Mouse (Mus musculus) neural tube, embryonic 11.5 days (tissue): ENCODE data around the gene Slc24a3. TPM values are rescaled to one million over a fixed set of nuclear protein-coding genes. Genes with fewer than 3 reads are reported as not detected.

Experiments
- ATAC-seq: fragments of 200-750 bp; cut with Nextera tagmentation; 2 replicates; pipeline ENCODE4 v1.8.0; 2017; ENCODE audit warnings: moderate number of reproducible peaks, mild to moderate bottlenecking, moderate TSS enrichment, moderate library complexity; ENCODE audit not compliant: insufficient read depth, low FRiP score, low TSS enrichment
- DNase-seq: peaks from one replicate; pipeline ENCODE4 v3.0.0-alpha.2; 2015; ENCODE audit warnings: low spot score
- H3K27ac ChIP-seq: fragments of 300-500 bp; sonication (generic); 2 replicates; pipeline ENCODE4 v1.5.1; 2014; ENCODE audit warnings: low read depth, mild to moderate bottlenecking, low read length
- H3K27me3 ChIP-seq: fragments of 300-500 bp; sonication (generic); 2 replicates; pipeline ENCODE4 v1.6.1; 2014; ENCODE audit warnings: mild to moderate bottlenecking, low read length, mixed read lengths; ENCODE audit not compliant: control insufficient read depth, insufficient read depth
- H3K36me3 ChIP-seq: fragments of 300-500 bp; sonication (generic); 2 replicates; pipeline ENCODE4 v1.6.1; 2014; ENCODE audit warnings: mild to moderate bottlenecking, low read length, moderate library complexity, mixed read lengths; ENCODE audit not compliant: control insufficient read depth, insufficient read depth
- H3K4me1 ChIP-seq: fragments of 300-500 bp; sonication (generic); 2 replicates; pipeline ENCODE4 v1.6.1; 2014; ENCODE audit warnings: low read length, mixed read lengths; ENCODE audit not compliant: control insufficient read depth, insufficient read depth
- H3K4me2 ChIP-seq: fragments of 300-500 bp; sonication (generic); 2 replicates; pipeline ENCODE4 v1.6.1; 2014; ENCODE audit warnings: low read depth, mild to moderate bottlenecking, moderate library complexity
- H3K4me3 ChIP-seq: fragments of 300-500 bp; sonication (generic); 2 replicates; pipeline ENCODE4 v1.5.1; 2014; ENCODE audit warnings: low read depth, low read length
- H3K9ac ChIP-seq: fragments of 300-500 bp; sonication (generic); 2 replicates; pipeline ENCODE4 v1.6.1; 2014; ENCODE audit warnings: mild to moderate bottlenecking, low read length
- H3K9me3 ChIP-seq: fragments of 300-500 bp; sonication (generic); 2 replicates; pipeline ENCODE4 v1.6.1; 2016; ENCODE audit warnings: low read length; ENCODE audit not compliant: control insufficient read depth
- WGBS: fragments of 180-500 bp; shearing (Covaris S2); extraction: QIAGEN DNeasy Blood & Tissue Kit; methylation state at CpG from one replicate; pipeline ENCODE4 v1.1.7; 2014; 5-methylcytosine and 5-hydroxymethylcytosine counted together
- polyA plus RNA-seq: library from polyadenylated mRNA; unstranded; fragments of >200 nt; fragmentation: Nextera tagmentation; extraction: Ambion mirVana; gene quantifications from 2 replicates; pipeline ENCODE4 v1.2.1, GENCODE M21; 2014

Slc24a3 gene
- polyA plus RNA-seq, 1 experiment from 2014 or later, result 6.2 TPM

- Histone ChIP-seq H3K4me3 (no peak overlapping the region), H3K4me1 (no peaks in the 10 kb centered on the region), H3K4me2 (no peak overlapping the region), H3K36me3 (no peaks in the 10 kb centered on the region), H3K9me3 (no peaks in the 10 kb centered on the region), H3K9ac (no peak overlapping the region), H3K27ac (no peak overlapping the region), H3K27me3 (no peaks in the 10 kb centered on the region)
- DNase-seq, result no peak
- WGBS, result 77% methylated on average over 5 of the region's 5 CpGs
- no peak for ATAC-seq
Observed at GRCm38 (mm10) chr2:145373803-145374202, 206.2 kb downstream of the Slc24a3 start.

GRCm38 (mm10) chr2:145382908-145383770 is 215.6 kb downstream of the Slc24a3 start:
- Histone ChIP-seq H3K36me3 (no peaks in the 10 kb centered on the region), H3K27me3 (no peaks in the 10 kb centered on the region), H3K27ac (no peak overlapping the region), H3K9me3 (no peaks in the 10 kb centered on the region), H3K4me1 (no peaks in the 10 kb centered on the region), H3K9ac (no peak overlapping the region), H3K4me3 (no peak overlapping the region), H3K4me2 (no peak overlapping the region)
- WGBS, result 81% methylated on average over 13 of the region's 13 CpGs
- no peak for ATAC-seq
- no peak for DNase-seq

- no peaks in the 10 kb centered on the region for H3K4me1 ChIP-seq
- no peaks in the 10 kb centered on the region for H3K9me3 ChIP-seq
- no peak overlapping the region for H3K9ac ChIP-seq
- H3K36me3 ChIP-seq, result no peaks in the 10 kb centered on the region
- WGBS, result 85% methylated on average over 2 of the region's 2 CpGs
- ATAC-seq (no peak), DNase-seq (no peak)
- H3K27me3 ChIP-seq, result no peaks in the 10 kb centered on the region
- no peak overlapping the region for H3K4me3 ChIP-seq
- no peak overlapping the region for H3K27ac ChIP-seq
- no peak overlapping the region for H3K4me2 ChIP-seq
Observed at GRCm38 (mm10) chr2:145384221-145384620, 216.7 kb downstream of the Slc24a3 start.

GRCm38 (mm10) chr2:145385220-145385619 is 217.7 kb downstream of the Slc24a3 start:
- Histone ChIP-seq H3K9me3 (no peaks in the 10 kb centered on the region), H3K4me2 (no peak overlapping the region), H3K27me3 (no peaks in the 10 kb centered on the region), H3K9ac (no peak overlapping the region), H3K4me1 (no peaks in the 10 kb centered on the region), H3K4me3 (no peak overlapping the region), H3K27ac (no peak overlapping the region), H3K36me3 (no peaks in the 10 kb centered on the region)
- 95% methylated on average over 3 of the region's 3 CpGs for WGBS
- ATAC-seq, result no peak
- no peak for DNase-seq

- H3K9me3 ChIP-seq, result no peaks in the 10 kb centered on the region
- ATAC-seq (no peak), DNase-seq (no peak)
- 74% methylated on average over 1 of the region's 1 CpGs for WGBS
- no peaks in the 10 kb centered on the region for H3K4me1 ChIP-seq
- no peaks in the 10 kb centered on the region for H3K36me3 ChIP-seq
- H3K27ac ChIP-seq, result no peak overlapping the region
- H3K4me2 ChIP-seq, result no peak overlapping the region
- H3K9ac ChIP-seq, result no peak overlapping the region
- no peaks in the 10 kb centered on the region for H3K27me3 ChIP-seq
- H3K4me3 ChIP-seq, result no peak overlapping the region
Observed at GRCm38 (mm10) chr2:145385773-145386172, 218.2 kb downstream of the Slc24a3 start.

- 39% methylated on average over 3 of the region's 3 CpGs for WGBS
Observed at GRCm38 (mm10) chr2:145395804-145396203, 228.2 kb downstream of the Slc24a3 start.

GRCm38 (mm10) chr2:145396579-145396978 is 229.0 kb downstream of the Slc24a3 start:
- Histone ChIP-seq H3K4me3 (no peak overlapping the region), H3K4me1 (0 out of 2 replicates have a peak, but pooled peaks cover 9% of the 10 kb centered on the region), H3K36me3 (no peaks in the 10 kb centered on the region), H3K9me3 (no peaks in the 10 kb centered on the region), H3K27me3 (no peaks in the 10 kb centered on the region), H3K9ac (no peak overlapping the region), H3K27ac (0 out of 2 replicates have a peak overlapping the region, but pooled peaks have one; percentile 49), H3K4me2 (no peak overlapping the region)
- DNase-seq (peak; percentile 31), ATAC-seq (no peak)
- 50% methylated on average over 7 of the region's 7 CpGs for WGBS

More at GRCm38 (mm10) chr2:145395804-145396203, 228.2 kb downstream of the Slc24a3 start:
- Histone ChIP-seq H3K4me2 (no peak overlapping the region), H3K4me3 (no peak overlapping the region), H3K27ac (no peak overlapping the region), H3K9ac (no peak overlapping the region), H3K36me3 (no peaks in the 10 kb centered on the region), H3K27me3 (no peaks in the 10 kb centered on the region), H3K9me3 (no peaks in the 10 kb centered on the region), H3K4me1 (0 out of 2 replicates have a peak, but pooled peaks cover 9% of the 10 kb centered on the region)
- DNase-seq (peak; percentile 14), ATAC-seq (no peak)

GRCm38 (mm10) chr2:145397456-145398206 is 230.1 kb downstream of the Slc24a3 start:
- DNase-seq, result peak; percentile 12
- Histone ChIP-seq H3K4me3 (no peak overlapping the region), H3K4me2 (no peak overlapping the region), H3K27me3 (no peaks in the 10 kb centered on the region), H3K9ac (no peak overlapping the region), H3K4me1 (0 out of 2 replicates have a peak, but pooled peaks cover 9% of the 10 kb centered on the region), H3K27ac (0 out of 2 replicates have a peak overlapping the region, but pooled peaks have one; percentile 27), H3K36me3 (no peaks in the 10 kb centered on the region), H3K9me3 (no peaks in the 10 kb centered on the region)
- 48% methylated on average over 10 of the region's 10 CpGs for WGBS
- no peak for ATAC-seq
